Mouse (Mus musculus) lung, embryonic 15.5 days (tissue): Measurements from ENCODE around the gene Il12a. TPM values are rescaled to one million over a fixed set of nuclear protein-coding genes. Genes with fewer than 3 reads are reported as not detected.
"Not testable (repeated sequence)": the region's sequence is repeated elsewhere in the genome, so short reads cannot be mapped to it uniquely, and the experiment has no call there.

Source experiments
- ATAC-seq: fragments of 200-750 bp; cut with Nextera tagmentation; 2 replicates; pipeline ENCODE4 v1.8.0; 2017; ENCODE audit warnings: moderate number of reproducible peaks, borderline replicate concordance; ENCODE audit not compliant: low FRiP score, low TSS enrichment; ENCODE audit errors: extremely low read depth
- H3K27ac ChIP-seq: fragments of 300-500 bp; sonication (generic); 2 replicates; pipeline ENCODE4 v1.5.1; 2015; ENCODE audit warnings: moderate library complexity, mild to moderate bottlenecking, inconsistent platforms
- H3K27me3 ChIP-seq: fragments of 300-500 bp; sonication (generic); 2 replicates; pipeline ENCODE4 v1.6.1; 2015; ENCODE audit warnings: inconsistent platforms
- H3K36me3 ChIP-seq: fragments of 300-500 bp; sonication (generic); 2 replicates; pipeline ENCODE4 v1.6.1; 2015; ENCODE audit warnings: inconsistent platforms
- H3K4me1 ChIP-seq: fragments of 300-500 bp; sonication (generic); 2 replicates; pipeline ENCODE4 v1.6.1; 2015; ENCODE audit warnings: inconsistent platforms
- H3K4me2 ChIP-seq: fragments of 300-500 bp; sonication (generic); 2 replicates; pipeline ENCODE4 v1.6.1; 2015; ENCODE audit warnings: inconsistent platforms, mild to moderate bottlenecking, moderate library complexity
- H3K4me3 ChIP-seq: fragments of 300-500 bp; sonication (generic); 2 replicates; pipeline ENCODE4 v1.5.1; 2015; ENCODE audit warnings: mild to moderate bottlenecking, inconsistent platforms
- H3K9ac ChIP-seq: fragments of 300-500 bp; sonication (generic); 2 replicates; pipeline ENCODE4 v1.6.1; 2015; ENCODE audit warnings: inconsistent platforms
- H3K9me3 ChIP-seq: fragments of 300-500 bp; sonication (generic); 2 replicates; pipeline ENCODE4 v1.6.1; 2016; ENCODE audit warnings: inconsistent platforms
- WGBS: fragments of 180-500 bp; shearing (Covaris S2); methylation state at CpG from one replicate; pipeline ENCODE4 v1.1.7; 2015; 5-methylcytosine and 5-hydroxymethylcytosine counted together
- polyA plus RNA-seq: library from polyadenylated mRNA; unstranded; fragments of >200 nt; fragmentation: Nextera tagmentation; extraction: Ambion mirVana; gene quantifications from 2 replicates; pipeline ENCODE4 v1.2.1, GENCODE M21; 2015

Gene Il12a
- polyA plus RNA-seq, 1 experiment from 2014 or later = 0.16 TPM

GRCm38 (mm10) chr3:68710436-68710835 lies 20.0 kb downstream of the Il12a start:
- Histone ChIP-seq H3K36me3 (no peaks in the 10 kb centered on the region), H3K4me2 (no peak overlapping the region), H3K27ac (no peak overlapping the region), H3K9ac (no peak overlapping the region), H3K9me3 (no peaks in the 10 kb centered on the region), H3K4me1 (no peaks in the 10 kb centered on the region), H3K4me3 (no peak overlapping the region), H3K27me3 (no peaks in the 10 kb centered on the region)
- no peak for ATAC-seq
- WGBS = 72% methylated on average over 1 of the region's 1 CpGs

GRCm38 (mm10) chr3:68711510-68711909 lies 21.1 kb downstream of the Il12a start:
- Histone ChIP-seq H3K9me3 (no peaks in the 10 kb centered on the region), H3K4me2 (no peak overlapping the region), H3K4me3 (no peak overlapping the region), H3K4me1 (no peaks in the 10 kb centered on the region), H3K9ac (no peak overlapping the region), H3K27ac (no peak overlapping the region), H3K36me3 (no peaks in the 10 kb centered on the region), H3K27me3 (no peaks in the 10 kb centered on the region)
- no peak for ATAC-seq
- 82% methylated on average over 5 of the region's 5 CpGs for WGBS

- Histone ChIP-seq H3K27me3 (no peaks in the 10 kb centered on the region), H3K9ac (no peak overlapping the region), H3K4me3 (0 out of 2 replicates have a peak overlapping the region, but pooled peaks have one; percentile 23), H3K9me3 (no peaks in the 10 kb centered on the region), H3K27ac (no peak overlapping the region), H3K4me2 (peak overlapping the region; percentile 39; the same call in 1 of the 2 replicates), H3K36me3 (no peaks in the 10 kb centered on the region), H3K4me1 (no peaks in the 10 kb centered on the region)
- ATAC-seq = no peak
- 4% methylated on average over 7 of the region's 7 CpGs for whole genome bisulfite sequencing
These were observed 23.1 kb downstream of the Il12a start for GRCm38 (mm10) chr3:68713550-68713949.

- 43% methylated on average over 5 of the region's 5 CpGs for WGBS
- H3K4me2 ChIP-seq, H3K9ac ChIP-seq, H3K27ac ChIP-seq, H3K9me3 ChIP-seq, H3K27me3 ChIP-seq, ATAC-seq, H3K4me1 ChIP-seq, H3K36me3 ChIP-seq, H3K4me3 ChIP-seq: not testable (repeated sequence)
These were observed 26.9 kb downstream of the Il12a start for GRCm38 (mm10) chr3:68717346-68717745.

- no peaks in the 10 kb centered on the region for H3K4me1 ChIP-seq
- WGBS = 60% methylated on average over 8 of the region's 8 CpGs
- H3K36me3 ChIP-seq = no peaks in the 10 kb centered on the region
- H3K9me3 ChIP-seq = no peaks in the 10 kb centered on the region
- no peak overlapping the region for H3K27ac ChIP-seq
- no peak overlapping the region for H3K4me2 ChIP-seq
- H3K4me3 ChIP-seq = no peak overlapping the region
- no peaks in the 10 kb centered on the region for H3K27me3 ChIP-seq
- no peak overlapping the region for H3K9ac ChIP-seq
- 0 out of 2 replicates have a peak, but pooled peaks have one; percentile 27 for ATAC-seq
These were observed 28.9 kb downstream of the Il12a start for GRCm38 (mm10) chr3:68719229-68719819.

GRCm38 (mm10) chr3:68720258-68720657 lies 29.8 kb downstream of the Il12a start:
- no peak for ATAC-seq
- 34% methylated on average over 13 of the region's 13 CpGs for WGBS
- H3K27ac ChIP-seq = no peak overlapping the region

GRCm38 (mm10) chr3:68741955-68742354 lies 51.5 kb downstream of the Il12a start:
- Histone ChIP-seq H3K27me3 (no peaks in the 10 kb centered on the region), H3K4me3 (no peak overlapping the region), H3K4me2 (no peak overlapping the region), H3K36me3 (no peaks in the 10 kb centered on the region), H3K9ac (no peak overlapping the region), H3K27ac (no peak overlapping the region), H3K9me3 (no peaks in the 10 kb centered on the region), H3K4me1 (peaks cover 13% of the 10 kb centered on the region)
- WGBS = 52% methylated on average over 7 of the region's 7 CpGs
- no peak for ATAC-seq

More at GRCm38 (mm10) chr3:68720258-68720657, 29.8 kb downstream of the Il12a start:
- no peaks in the 10 kb centered on the region for H3K4me1 ChIP-seq
- H3K9me3 ChIP-seq = no peaks in the 10 kb centered on the region
- no peaks in the 10 kb centered on the region for H3K27me3 ChIP-seq
- H3K9ac ChIP-seq = no peak overlapping the region
- no peak overlapping the region for H3K4me3 ChIP-seq
- H3K36me3 ChIP-seq = no peaks in the 10 kb centered on the region
- H3K4me2 ChIP-seq = no peak overlapping the region

GRCm38 (mm10) chr3:68742718-68743471 lies 52.5 kb downstream of the Il12a start:
- no peak overlapping the region for H3K4me2 ChIP-seq
- no peak overlapping the region for H3K9ac ChIP-seq
- WGBS = 46% methylated on average over 9 of the region's 9 CpGs
- no peak overlapping the region for H3K27ac ChIP-seq
- no peaks in the 10 kb centered on the region for H3K9me3 ChIP-seq
- H3K4me1 ChIP-seq = peaks cover 13% of the 10 kb centered on the region
- H3K4me3 ChIP-seq = no peak overlapping the region
- ATAC-seq = no peak
- no peaks in the 10 kb centered on the region for H3K27me3 ChIP-seq
- H3K36me3 ChIP-seq = no peaks in the 10 kb centered on the region

- Histone ChIP-seq H3K9me3 (no peaks in the 10 kb centered on the region), H3K27ac (no peak overlapping the region), H3K9ac (no peak overlapping the region), H3K4me3 (no peak overlapping the region), H3K36me3 (no peaks in the 10 kb centered on the region), H3K4me1 (peaks cover 13% of the 10 kb centered on the region), H3K4me2 (no peak overlapping the region), H3K27me3 (no peaks in the 10 kb centered on the region)
- ATAC-seq = no peak
- WGBS = 36% methylated on average over 3 of the region's 3 CpGs
These were observed 53.0 kb downstream of the Il12a start for GRCm38 (mm10) chr3:68743472-68743732.

- no peak for ATAC-seq
- WGBS = 65% methylated on average over 1 of the region's 1 CpGs
- H3K27me3 ChIP-seq = no peaks in the 10 kb centered on the region
- H3K9me3 ChIP-seq = no peaks in the 10 kb centered on the region
- H3K36me3 ChIP-seq = no peaks in the 10 kb centered on the region
- no peak overlapping the region for H3K9ac ChIP-seq
- H3K27ac ChIP-seq = no peak overlapping the region
- H3K4me3 ChIP-seq = no peak overlapping the region
- no peak overlapping the region for H3K4me2 ChIP-seq
- H3K4me1 ChIP-seq = peaks cover 13% of the 10 kb centered on the region
These were observed 53.7 kb downstream of the Il12a start for GRCm38 (mm10) chr3:68744162-68744561.

GRCm38 (mm10) chr3:68745033-68745432 lies 54.6 kb downstream of the Il12a start:
- Histone ChIP-seq H3K9me3 (no peaks in the 10 kb centered on the region), H3K27ac (no peak overlapping the region), H3K4me1 (peaks cover 13% of the 10 kb centered on the region), H3K9ac (no peak overlapping the region), H3K4me3 (no peak overlapping the region), H3K27me3 (no peaks in the 10 kb centered on the region), H3K4me2 (no peak overlapping the region), H3K36me3 (no peaks in the 10 kb centered on the region)
- ATAC-seq = no peak
- 74% methylated on average over 5 of the region's 5 CpGs for WGBS

- 83% methylated on average over 4 of the region's 4 CpGs for WGBS
- not testable (repeated sequence) for H3K27me3 ChIP-seq, ATAC-seq, H3K36me3 ChIP-seq, H3K27ac ChIP-seq, H3K9ac ChIP-seq, H3K4me2 ChIP-seq, H3K9me3 ChIP-seq, H3K4me3 ChIP-seq
- peaks cover 13% of the 10 kb centered on the region for H3K4me1 ChIP-seq
These were observed 55.8 kb downstream of the Il12a start for GRCm38 (mm10) chr3:68746282-68746681.
